Mouse (Mus musculus) heart, embryonic 11.5 days (tissue): ENCODE measurements at regions not wholly inside any gene's neighbourhood (a gene's known extent, or its start where the extent isn't known, plus 50 kb on each side); places are given as distances from the start of the nearest gene placed in this dataset.

Source experiments
- ATAC-seq: fragments of 200-750 bp; cut with Nextera tagmentation; replicated peaks from 2 replicates; pipeline ENCODE4 v1.8.0; 2017; ENCODE audit warnings: moderate library complexity; ENCODE audit not compliant: insufficient number of reproducible peaks, low FRiP score, low TSS enrichment
- H3K27ac ChIP-seq: fragments of 300-500 bp; sonication (generic); 2 replicates; pipeline ENCODE4 v1.5.1; 2014; ENCODE audit warnings: mild to moderate bottlenecking, low read depth, low read length
- H3K27me3 ChIP-seq: fragments of 300-500 bp; sonication (generic); 2 replicates; pipeline ENCODE4 v1.6.1; 2014; ENCODE audit warnings: mild to moderate bottlenecking, low read length, mixed read lengths; ENCODE audit not compliant: control insufficient read depth, insufficient read depth
- H3K36me3 ChIP-seq: fragments of 300-500 bp; sonication (generic); 2 replicates; pipeline ENCODE4 v1.6.1; 2014; ENCODE audit warnings: mild to moderate bottlenecking, low read length, moderate library complexity, mixed read lengths; ENCODE audit not compliant: control insufficient read depth, insufficient read depth
- H3K4me1 ChIP-seq: fragments of 300-500 bp; sonication (generic); 2 replicates; pipeline ENCODE4 v1.6.1; 2014; ENCODE audit warnings: low read length; ENCODE audit not compliant: control insufficient read depth, insufficient read depth
- H3K4me2 ChIP-seq: fragments of 300-500 bp; sonication (generic); 2 replicates; pipeline ENCODE4 v1.6.1; 2014; ENCODE audit warnings: mild to moderate bottlenecking, moderate library complexity
- H3K4me3 ChIP-seq: fragments of 300-500 bp; sonication (generic); 2 replicates; pipeline ENCODE4 v1.5.1; 2014; ENCODE audit warnings: low read depth, low read length
- H3K9ac ChIP-seq: fragments of 300-500 bp; sonication (generic); 2 replicates; pipeline ENCODE4 v1.6.1; 2014; ENCODE audit warnings: mild to moderate bottlenecking, low read depth, low read length, moderate library complexity
- H3K9me3 ChIP-seq: fragments of 300-500 bp; sonication (generic); replicated peaks from 2 replicates; pipeline ENCODE4 v1.6.1; 2016; ENCODE audit warnings: low read length; ENCODE audit not compliant: control insufficient read depth
- WGBS: fragments of 180-500 bp; shearing (Covaris S2); extraction: QIAGEN DNeasy Blood & Tissue Kit; methylation state at CpG from one replicate; pipeline ENCODE4 v1.1.7; 2014; ENCODE audit not compliant: insufficient replicate concordance; 5-methylcytosine and 5-hydroxymethylcytosine counted together

DNA sequence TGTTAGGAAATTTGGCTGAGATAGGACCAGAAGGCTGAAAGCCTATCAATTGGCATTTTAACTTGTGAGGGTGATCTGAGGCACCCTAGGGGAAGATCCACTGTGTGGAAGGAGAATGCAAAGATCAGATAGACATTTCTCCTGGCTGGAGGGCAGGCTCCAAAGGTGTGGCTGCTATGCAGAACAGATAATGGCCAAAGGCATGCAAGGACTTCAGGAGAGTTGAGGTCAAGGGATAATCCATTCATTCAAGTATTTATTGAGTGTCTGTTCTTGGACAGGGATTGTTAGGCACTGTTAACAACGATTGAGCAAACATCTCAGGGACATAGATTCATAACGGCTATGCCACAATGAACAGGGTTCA lies 58.2 kb upstream of the Tle4 start:
- ATAC-seq: no peak
- Histone ChIP-seq H3K9ac (no peak overlapping the region), H3K4me1 (no peaks in the 10 kb centered on the region), H3K36me3 (no peaks in the 10 kb centered on the region), H3K27ac (no peak overlapping the region), H3K4me3 (no peak overlapping the region), H3K27me3 (no peaks in the 10 kb centered on the region), H3K9me3 (no peaks in the 10 kb centered on the region), H3K4me2 (no peak overlapping the region)
- 60% methylated on average over 2 of the region's 2 CpGs for WGBS

GRCm38 (mm10) chr19:14655302-14656021 lies 57.6 kb upstream of the Tle4 start:
- WGBS: 61% methylated on average over 5 of the region's 5 CpGs
- Histone ChIP-seq H3K4me3 (no peak overlapping the region), H3K36me3 (no peaks in the 10 kb centered on the region), H3K9ac (no peak overlapping the region), H3K9me3 (no peaks in the 10 kb centered on the region), H3K4me1 (no peaks in the 10 kb centered on the region), H3K27ac (no peak overlapping the region), H3K27me3 (no peaks in the 10 kb centered on the region), H3K4me2 (no peak overlapping the region)
- no peak for ATAC-seq
